Mouse (Mus musculus) heart, postnatal 0 days (tissue): ENCODE measurements around the gene Elane.

Experiments
- CTCF ChIP-seq: IDR thresholded peaks from 2 replicates; pipeline ENCODE4 v1.5.1; 2016; ENCODE audit warnings: antibody characterized with exemption, control low read depth, low read depth
- EP300 ChIP-seq: IDR thresholded peaks from 2 replicates; pipeline ENCODE4 v1.6.1; 2016; ENCODE audit warnings: antibody characterized with exemption, low read depth

GRCm38 (mm10) chr10:79838151-79838550 lies 47.9 kb upstream of the Elane start:
- TF ChIP-seq CTCF (no peak), EP300 (no peak)
